Comparison of ENCODE assay signal across 13 mouse cellular contexts in genomic region chr6:115004636-115005035, GRCm38 (mm10). TPM values are rescaled to one million over a fixed set of nuclear protein-coding genes. Genes with fewer than 3 reads are reported as not detected.
DNase-seq lines count a peak whose midpoint lies in the region; ATAC-seq lines count a peak whose summit lies in the region.
"Had no signal": no experiment of that assay in that cellular context is flagged by ENCODE, and none has a peak within 500 bp of the region (broad histone marks: within the 10 kb centered on the region; RNA-seq: fewer than 3 reads in every experiment).

No protein-coding gene starts in this region.

- H3K4me2 ChIP-seq in forebrain, embryonic 11.5 days (ENCODE audit: low read depth, low read length, severe bottlenecking) = no peak overlapping the region
- H3K4me2 ChIP-seq: lung, embryonic 15.5 days; midbrain, embryonic 15.5 days had no signal

- H3K36me3 ChIP-seq in megakaryocyte, embryonic 14.5 days (replicated peaks; ENCODE audit: low read length) = peaks cover 43% of the 10 kb centered on the region
- H3K36me3 ChIP-seq in forebrain, embryonic 11.5 days (ENCODE audit: control insufficient read depth, insufficient read depth, low read length) = no peaks in the 10 kb centered on the region; the same call in 1 of the 2 replicates
- H3K36me3 ChIP-seq: midbrain, embryonic 15.5 days had no signal

- no peak overlapping the region for H3K27ac ChIP-seq in forebrain, embryonic 11.5 days (ENCODE audit: low read depth, low read length)
- H3K27ac ChIP-seq: lung, embryonic 15.5 days; midbrain, embryonic 15.5 days had no signal

- no peaks in the 10 kb centered on the region for H3K27me3 ChIP-seq in megakaryocyte, embryonic 14.5 days (replicated peaks)
- H3K27me3 ChIP-seq in forebrain, embryonic 11.5 days (ENCODE audit: control insufficient read depth, insufficient read depth, low read length) = no peaks in the 10 kb centered on the region
- H3K27me3 ChIP-seq: lung, embryonic 15.5 days; midbrain, embryonic 15.5 days had no signal

- no peak overlapping the region for H3K9ac ChIP-seq in forebrain, embryonic 11.5 days (ENCODE audit: low read length)
- H3K9ac ChIP-seq: lung, embryonic 15.5 days; midbrain, embryonic 15.5 days had no signal

- peak; percentile 31 to 36 for DNase-seq in frontal cortex, postnatal 10 days (ENCODE audit: low spot score in 2 of 2)
- DNase-seq in left cerebral cortex, adult 18-20 months (ENCODE audit: low spot score in 2 of 2) = peak; percentile 71 to 80
- DNase-seq in telencephalon, adult 2 months (ENCODE audit: low read depth, low spot score) = peak; percentile 81
- no peak for DNase-seq in spleen, adult 12 weeks (ENCODE audit: low spot score)
- no peak for DNase-seq in lung, adult 18-20 months
- no peak for DNase-seq in forebrain, embryonic 11.5 days (ENCODE audit: low spot score)
- DNase-seq: B cell, adult 2 months; gastrocnemius, postnatal 14 days; heart, postnatal 10 days had no signal

- 83% methylated on average over 8 of the region's 8 CpGs for WGBS in forebrain, embryonic 11.5 days

- no peak for ATAC-seq in megakaryocyte, adult 5-6 weeks (ENCODE audit: poor library complexity, severe bottlenecking)
- no peak for ATAC-seq in forebrain, embryonic 11.5 days (replicated peaks; ENCODE audit: low FRiP score)
- ATAC-seq: midbrain, embryonic 15.5 days had no signal

- H3K4me1 ChIP-seq in megakaryocyte, embryonic 14.5 days = peaks cover 58% of the 10 kb centered on the region
- H3K4me1 ChIP-seq in forebrain, embryonic 11.5 days (replicated peaks; ENCODE audit: control insufficient read depth, insufficient read depth, low read length) = no peaks in the 10 kb centered on the region; the same call in 1 of the 2 replicates

- H3K9me3 ChIP-seq in megakaryocyte, embryonic 14.5 days = no peaks in the 10 kb centered on the region
- H3K9me3 ChIP-seq in forebrain, embryonic 11.5 days (ENCODE audit: control insufficient read depth, low read length) = no peaks in the 10 kb centered on the region
- H3K9me3 ChIP-seq: lung, embryonic 15.5 days; midbrain, embryonic 15.5 days had no signal

- H3K4me3 ChIP-seq in megakaryocyte, embryonic 14.5 days (replicated peaks) = peak overlapping the region; percentile 43
- no peak overlapping the region for H3K4me3 ChIP-seq in forebrain, embryonic 11.5 days (ENCODE audit: low read depth, low read length)
- H3K4me3 ChIP-seq: lung, embryonic 15.5 days; midbrain, embryonic 15.5 days had no signal

RNA-seq across cellular contexts. Expression of gene Tamm41, which starts 33.0 kb away (rescaled TPM):
- 10.1 and 11.7 TPM in 2 replicates for polyA plus RNA-seq in megakaryocyte, embryonic 14.5 days (2012; ENCODE audit: insufficient read depth, low replicate concordance)
- total RNA-seq in megakaryocyte, adult 5-6 weeks (2015) = 22.9 and 24.9 TPM in 2 replicates
- 29.5 and 31.2 TPM in 2 replicates for total RNA-seq in megakaryocyte, adult 5-6 weeks (2017)
- 10 to 100 TPM; 21.0 to 21.4 TPM for total RNA-seq in left cerebral cortex, adult 18-20 months (2021)
- polyA plus RNA-seq in forebrain, embryonic 11.5 days (2014; fragmentation: Nextera tagmentation; extraction: Ambion mirVana) = 79.0 and 84.6 TPM in 2 replicates

RNA-seq across cellular contexts. Expression of gene Vgll4, which starts 34.8 kb away (rescaled TPM):
- polyA plus RNA-seq in megakaryocyte, embryonic 14.5 days (2012; ENCODE audit: insufficient read depth, low replicate concordance) = 30.5 and 59.7 TPM in 2 replicates
- total RNA-seq in megakaryocyte, adult 5-6 weeks (2015) = 9.4 and 9.7 TPM in 2 replicates
- total RNA-seq in megakaryocyte, adult 5-6 weeks (2017) = 26.4 and 29.7 TPM in 2 replicates
- 10 to 100 TPM; 55.3 to 62.5 TPM for total RNA-seq in left cerebral cortex, adult 18-20 months (2021)
- polyA plus RNA-seq in forebrain, embryonic 11.5 days (2014; fragmentation: Nextera tagmentation; extraction: Ambion mirVana) = 72.0 and 73.1 TPM in 2 replicates

Comparison
In these comparisons a context has a peak if more than half of its experiments do, and no peak if none do; other contexts are left out.
1. DNase-seq: peak in frontal cortex, postnatal 10 days (2 of 2), left cerebral cortex, adult 18-20 months (2 of 2) and telencephalon, adult 2 months (single experiment); none in spleen, adult 12 weeks (single experiment), lung, adult 18-20 months (0 of 2) and forebrain, embryonic 11.5 days (single experiment).